Mouse (Mus musculus): ENCODE data around the gene F830045P16Rik. TPM values are rescaled to one million over a fixed set of nuclear protein-coding genes. Genes with fewer than 3 reads are reported as not detected.
"Not testable (repeated sequence)": the region's sequence is repeated elsewhere in the genome, so short reads cannot be mapped to it uniquely, and the experiment has no call there.

Gene F830045P16Rik
- polyA plus RNA-seq, 1 experiment from 2014 or later, result not detected

GRCm38 (mm10) chr2:129526322-129526721 lies 10.1 kb downstream of the F830045P16Rik start:
- H3K36me3 ChIP-seq (ENCODE audit: control insufficient read depth, insufficient read depth, low read length), result no peaks in the 10 kb centered on the region
- no peak overlapping the region for H3K9ac ChIP-seq (ENCODE audit: low read depth, low read length)
- WGBS, result 63% methylated on average over 4 of the region's 4 CpGs
- no peak overlapping the region for H3K4me2 ChIP-seq (replicated peaks; ENCODE audit: low read depth, low read length)
- H3K4me3 ChIP-seq (ENCODE audit: low read length), result no peak overlapping the region
- ATAC-seq (ENCODE audit: low FRiP score, low TSS enrichment), result no peak
- no peak overlapping the region for H3K27ac ChIP-seq (ENCODE audit: low read depth, low read length)
- H3K4me1 ChIP-seq (ENCODE audit: control insufficient read depth, insufficient read depth, low read length), result peaks cover 8% of the 10 kb centered on the region; the same call in 1 of the 2 replicates
- no peaks in the 10 kb centered on the region for H3K27me3 ChIP-seq (ENCODE audit: control insufficient read depth, insufficient read depth, low read length)
- no peaks in the 10 kb centered on the region for H3K9me3 ChIP-seq (ENCODE audit: control insufficient read depth, low read length)

- Histone ChIP-seq H3K9ac (ENCODE audit: low read depth, low read length) (no peak overlapping the region), H3K9me3 (ENCODE audit: control insufficient read depth, low read length) (no peaks in the 10 kb centered on the region), H3K4me1 (ENCODE audit: control insufficient read depth, insufficient read depth, low read length) (peaks cover 8% of the 10 kb centered on the region; the same call in 1 of the 2 replicates), H3K4me3 (ENCODE audit: low read length) (no peak overlapping the region), H3K4me2 (replicated peaks; ENCODE audit: low read depth, low read length) (no peak overlapping the region), H3K27me3 (ENCODE audit: control insufficient read depth, insufficient read depth, low read length) (no peaks in the 10 kb centered on the region), H3K27ac (ENCODE audit: low read depth, low read length) (no peak overlapping the region), H3K36me3 (ENCODE audit: control insufficient read depth, insufficient read depth, low read length) (no peaks in the 10 kb centered on the region)
- no peak for ATAC-seq (ENCODE audit: low FRiP score, low TSS enrichment)
Measured at GRCm38 (mm10) chr2:129525644-129526043, 10.8 kb downstream of the F830045P16Rik start.

GRCm38 (mm10) chr2:129518526-129518925 lies 17.9 kb downstream of the F830045P16Rik start:
- 77% methylated on average over 3 of the region's 3 CpGs for WGBS
- H3K4me2 ChIP-seq (replicated peaks; ENCODE audit: low read depth, low read length), result no peak overlapping the region
- no peaks in the 10 kb centered on the region for H3K36me3 ChIP-seq (ENCODE audit: control insufficient read depth, insufficient read depth, low read length)
- H3K27ac ChIP-seq (ENCODE audit: low read depth, low read length), result no peak overlapping the region
- H3K9me3 ChIP-seq (ENCODE audit: control insufficient read depth, low read length), result no peaks in the 10 kb centered on the region
- H3K4me3 ChIP-seq (ENCODE audit: low read length), result no peak overlapping the region
- no peaks in the 10 kb centered on the region for H3K4me1 ChIP-seq (ENCODE audit: control insufficient read depth, insufficient read depth, low read length)
- no peaks in the 10 kb centered on the region for H3K27me3 ChIP-seq (ENCODE audit: control insufficient read depth, insufficient read depth, low read length)
- H3K9ac ChIP-seq (ENCODE audit: low read depth, low read length), result no peak overlapping the region
- ATAC-seq (ENCODE audit: low FRiP score, low TSS enrichment), result no peak

- no peak for ATAC-seq (ENCODE audit: low FRiP score, low TSS enrichment)
Measured at GRCm38 (mm10) chr2:129514923-129515920, 21.2 kb downstream of the F830045P16Rik start.

GRCm38 (mm10) chr2:129514401-129514667 lies 22.1 kb downstream of the F830045P16Rik start:
- Histone ChIP-seq H3K27me3 (ENCODE audit: control insufficient read depth, insufficient read depth, low read length) (no peaks in the 10 kb centered on the region), H3K9me3 (ENCODE audit: control insufficient read depth, low read length) (no peaks in the 10 kb centered on the region), H3K4me2 (replicated peaks; ENCODE audit: low read depth, low read length) (no peak overlapping the region), H3K9ac (ENCODE audit: low read depth, low read length) (no peak overlapping the region), H3K36me3 (ENCODE audit: control insufficient read depth, insufficient read depth, low read length) (no peaks in the 10 kb centered on the region), H3K4me1 (ENCODE audit: control insufficient read depth, insufficient read depth, low read length) (no peaks in the 10 kb centered on the region), H3K4me3 (ENCODE audit: low read length) (no peak overlapping the region), H3K27ac (ENCODE audit: low read depth, low read length) (no peak overlapping the region)
- no peak for ATAC-seq (ENCODE audit: low FRiP score, low TSS enrichment)

More at GRCm38 (mm10) chr2:129514923-129515920, 21.2 kb downstream of the F830045P16Rik start:
- Histone ChIP-seq H3K4me1 (ENCODE audit: control insufficient read depth, insufficient read depth, low read length) (no peaks in the 10 kb centered on the region), H3K9me3 (ENCODE audit: control insufficient read depth, low read length) (no peaks in the 10 kb centered on the region), H3K27me3 (ENCODE audit: control insufficient read depth, insufficient read depth, low read length) (no peaks in the 10 kb centered on the region), H3K4me2 (replicated peaks; ENCODE audit: low read depth, low read length) (no peak overlapping the region), H3K9ac (ENCODE audit: low read depth, low read length) (no peak overlapping the region), H3K36me3 (ENCODE audit: control insufficient read depth, insufficient read depth, low read length) (no peaks in the 10 kb centered on the region), H3K27ac (ENCODE audit: low read depth, low read length) (no peak overlapping the region), H3K4me3 (ENCODE audit: low read length) (no peak overlapping the region)
- WGBS, result 53% methylated on average over 16 of the region's 16 CpGs

GRCm38 (mm10) chr2:129513546-129514400 lies 22.6 kb downstream of the F830045P16Rik start:
- no peak overlapping the region for H3K27ac ChIP-seq (ENCODE audit: low read depth, low read length)
- 73% methylated on average over 6 of the region's 6 CpGs for WGBS
- ATAC-seq (ENCODE audit: low FRiP score, low TSS enrichment), result no peak

GRCm38 (mm10) chr2:129512147-129512546 lies 24.3 kb downstream of the F830045P16Rik start:
- H3K9ac ChIP-seq (ENCODE audit: low read depth, low read length); H3K4me2 ChIP-seq (replicated peaks; ENCODE audit: low read depth, low read length); H3K4me3 ChIP-seq (ENCODE audit: low read length); ATAC-seq (ENCODE audit: low FRiP score, low TSS enrichment); H3K27me3 ChIP-seq (ENCODE audit: control insufficient read depth, insufficient read depth, low read length); H3K27ac ChIP-seq (ENCODE audit: low read depth, low read length); H3K36me3 ChIP-seq (ENCODE audit: control insufficient read depth, insufficient read depth, low read length); H3K4me1 ChIP-seq (ENCODE audit: control insufficient read depth, insufficient read depth, low read length); H3K9me3 ChIP-seq (ENCODE audit: control insufficient read depth, low read length): not testable (repeated sequence)
- WGBS, result 92% methylated on average over 7 of the region's 7 CpGs

More at GRCm38 (mm10) chr2:129513546-129514400, 22.6 kb downstream of the F830045P16Rik start:
- Histone ChIP-seq H3K4me1 (ENCODE audit: control insufficient read depth, insufficient read depth, low read length) (no peaks in the 10 kb centered on the region), H3K4me3 (ENCODE audit: low read length) (no peak overlapping the region), H3K36me3 (ENCODE audit: control insufficient read depth, insufficient read depth, low read length) (no peaks in the 10 kb centered on the region), H3K9ac (ENCODE audit: low read depth, low read length) (no peak overlapping the region), H3K4me2 (replicated peaks; ENCODE audit: low read depth, low read length) (no peak overlapping the region), H3K9me3 (ENCODE audit: control insufficient read depth, low read length) (no peaks in the 10 kb centered on the region), H3K27me3 (ENCODE audit: control insufficient read depth, insufficient read depth, low read length) (no peaks in the 10 kb centered on the region)

- Histone ChIP-seq H3K9me3 (ENCODE audit: control insufficient read depth, low read length) (no peaks in the 10 kb centered on the region), H3K4me3 (ENCODE audit: low read length) (no peak overlapping the region), H3K4me2 (replicated peaks; ENCODE audit: low read depth, low read length) (no peak overlapping the region), H3K4me1 (ENCODE audit: control insufficient read depth, insufficient read depth, low read length) (no peaks in the 10 kb centered on the region), H3K27me3 (ENCODE audit: control insufficient read depth, insufficient read depth, low read length) (no peaks in the 10 kb centered on the region), H3K9ac (ENCODE audit: low read depth, low read length) (no peak overlapping the region), H3K27ac (ENCODE audit: low read depth, low read length) (no peak overlapping the region), H3K36me3 (ENCODE audit: control insufficient read depth, insufficient read depth, low read length) (no peaks in the 10 kb centered on the region)
- 27% methylated on average over 6 of the region's 6 CpGs for WGBS
- no peak for ATAC-seq (ENCODE audit: low FRiP score, low TSS enrichment)
Measured at GRCm38 (mm10) chr2:129502641-129503040, 33.8 kb downstream of the F830045P16Rik start.
